ENCODE assay signal across 8 mouse cellular contexts in the genomic region with DNA sequence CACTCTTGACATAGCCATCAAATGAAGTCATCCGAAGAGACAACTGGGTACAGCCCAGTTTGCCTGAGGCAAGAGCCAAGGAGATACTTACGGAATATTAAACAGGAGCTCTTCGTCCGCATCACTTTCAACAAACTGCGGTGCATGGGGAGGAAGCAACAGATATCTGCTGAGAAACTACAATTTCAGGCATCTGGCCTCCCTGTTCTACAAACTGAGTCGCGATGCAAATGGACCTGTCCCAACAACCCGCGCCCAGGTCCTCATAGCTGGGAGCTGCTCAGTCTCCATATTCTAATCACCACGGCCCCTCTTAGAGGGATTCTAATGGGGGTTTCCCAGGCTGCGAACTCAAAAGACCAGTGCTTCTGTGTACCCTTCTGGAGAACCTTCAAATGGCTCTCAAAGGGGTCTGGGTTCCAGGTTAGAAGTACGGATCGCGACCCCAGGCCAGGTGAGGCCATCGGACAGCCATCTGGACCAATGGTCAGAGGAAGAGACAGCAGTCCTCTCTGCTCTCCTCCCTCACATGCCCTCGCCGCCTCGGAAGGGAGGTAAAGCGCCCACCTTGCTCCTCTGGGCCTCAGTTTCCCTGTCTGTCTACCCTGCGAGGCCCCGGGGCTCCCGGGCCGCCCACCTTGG. TPM values are rescaled to one million over a fixed set of nuclear protein-coding genes. Genes with fewer than 3 reads are reported as not detected.
DNase-seq lines count a peak whose midpoint lies in the region; ATAC-seq and TF ChIP-seq lines count a peak whose summit lies in the region.

No protein-coding gene starts in this region.

- H3K27me3 ChIP-seq in kidney, postnatal 0 days (ENCODE audit: insufficient read depth, low read length), result no peaks in the 10 kb centered on the region
- H3K27me3 ChIP-seq in hindbrain, embryonic 10.5 days (ENCODE audit: insufficient read depth, poor library complexity, severe bottlenecking), result no peaks in the 10 kb centered on the region

- peak overlapping the region; percentile 90 for H3K9ac ChIP-seq in kidney, postnatal 0 days (ENCODE audit: low read depth, low read length)

- WGBS in kidney, postnatal 0 days, result 6% methylated on average over 23 of the region's 23 CpGs
- WGBS in hindbrain, embryonic 10.5 days, result 10% methylated on average over 23 of the region's 23 CpGs

- ATAC-seq in kidney, postnatal 0 days (replicated peaks; ENCODE audit: low FRiP score, low read depth), result no peak
- ATAC-seq in megakaryocyte, adult 5-6 weeks (ENCODE audit: poor library complexity, severe bottlenecking), result peak; percentile 5; the same call in 1 of the 2 replicates

- peak overlapping the region; percentile 89 for H3K4me3 ChIP-seq in kidney, postnatal 0 days (replicated peaks; ENCODE audit: low read depth, low read length)
- H3K4me3 ChIP-seq in bone marrow macrophage, adult 2 months (ENCODE audit: insufficient read depth, low read length), result peak overlapping the region; percentile 85
- peak overlapping the region; percentile 95 for H3K4me3 ChIP-seq in hindbrain, embryonic 10.5 days

- peak overlapping the region; percentile 94 for H3K4me2 ChIP-seq in kidney, postnatal 0 days (ENCODE audit: low read length)

- H3K4me1 ChIP-seq in kidney, postnatal 0 days (replicated peaks; ENCODE audit: insufficient read depth, low read length), result peaks cover 11% of the 10 kb centered on the region; the same call in 1 of the 2 replicates
- H3K4me1 ChIP-seq in bone marrow macrophage, adult 2 months (ENCODE audit: control insufficient read depth, insufficient read depth, low read length), result peaks cover 27% of the 10 kb centered on the region
- H3K4me1 ChIP-seq in hindbrain, embryonic 10.5 days (replicated peaks), result peaks cover 30% of the 10 kb centered on the region

- TF ChIP-seq POLR2A in bone marrow macrophage, adult 2 months (IDR thresholded peaks at IDR 0.05; ENCODE audit: borderline replicate concordance, low read depth, low read length), result no peak

- H3K9me3 ChIP-seq in kidney, postnatal 0 days (replicated peaks; ENCODE audit: low read length), result no peaks in the 10 kb centered on the region
- H3K9me3 ChIP-seq in hindbrain, embryonic 10.5 days, result no peaks in the 10 kb centered on the region

- peak overlapping the region; percentile 78 for H3K27ac ChIP-seq in kidney, postnatal 0 days
- H3K27ac ChIP-seq in bone marrow macrophage, adult 2 months (ENCODE audit: insufficient read depth, low read depth, low read length), result no peak overlapping the region
- peak overlapping the region; percentile 95 for H3K27ac ChIP-seq in hindbrain, embryonic 10.5 days

- H3K36me3 ChIP-seq in kidney, postnatal 0 days (ENCODE audit: insufficient read depth, low read length), result 0 out of 2 replicates have a peak, but pooled peaks cover 10% of the 10 kb centered on the region
- peaks cover 43% of the 10 kb centered on the region for H3K36me3 ChIP-seq in hindbrain, embryonic 10.5 days

- TF ChIP-seq CTCF in kidney, postnatal 0 days (IDR thresholded peaks at IDR 0.05; ENCODE audit: low read depth), result no peak
- no peak for TF ChIP-seq CTCF in bone marrow macrophage, adult 2 months (IDR thresholded peaks at IDR 0.05; ENCODE audit: low read depth, low read length)

- DNase-seq in kidney, postnatal 0 days (ENCODE audit: low spot score), result peak; percentile 11
- DNase-seq in kidney, adult 9 months, result no peak
- DNase-seq in hindbrain, embryonic 10.5 days (ENCODE audit: low spot score), result no peak
- DNase-seq in frontal cortex, postnatal 14 days (ENCODE audit: low spot score in 2 of 2), result no peak
- no peak for DNase-seq in adrenal gland, postnatal 36 days
- DNase-seq in thymus, adult 18-20 months, result no peak

RNA-seq across cellular contexts. Expression of a gene that starts 0.6 kb away (rescaled TPM):
- 49.0 and 49.8 TPM in 2 replicates for polyA plus RNA-seq in kidney, postnatal 0 days (2015; fragmentation: Nextera tagmentation; extraction: Ambion mirVana)
- polyA plus RNA-seq in bone marrow macrophage, adult 2 months (2012; ENCODE audit: insufficient read depth, insufficient read length, missing spikeins), result 31.0 and 31.5 TPM in 2 replicates
- polyA plus RNA-seq in hindbrain, embryonic 10.5 days (2016; fragmentation: Nextera tagmentation; extraction: Ambion mirVana), result 60.7 and 61.2 TPM in 2 replicates
- total RNA-seq in megakaryocyte, adult 5-6 weeks (2015), result 14.9 and 18.5 TPM in 2 replicates
- 20.6 and 26.2 TPM in 2 replicates for total RNA-seq in megakaryocyte, adult 5-6 weeks (2017)
- 10 to 100 TPM; 28.9 to 34.2 TPM for total RNA-seq in adrenal gland, postnatal 36 days (2021)

RNA-seq across cellular contexts. Expression of a gene that starts 14.0 kb away (rescaled TPM):
- polyA plus RNA-seq in kidney, postnatal 0 days (2015; fragmentation: Nextera tagmentation; extraction: Ambion mirVana), result 117 and 123 TPM in 2 replicates
- 74.7 and 77.1 TPM in 2 replicates for polyA plus RNA-seq in bone marrow macrophage, adult 2 months (2012; ENCODE audit: insufficient read depth, insufficient read length, missing spikeins)
- 213 and 223 TPM in 2 replicates for polyA plus RNA-seq in hindbrain, embryonic 10.5 days (2016; fragmentation: Nextera tagmentation; extraction: Ambion mirVana)
- 49.7 and 51.4 TPM in 2 replicates for total RNA-seq in megakaryocyte, adult 5-6 weeks (2015)
- 21.4 and 25.3 TPM in 2 replicates for total RNA-seq in megakaryocyte, adult 5-6 weeks (2017)
- 10 to 100 TPM; 68.0 to 77.0 TPM for total RNA-seq in adrenal gland, postnatal 36 days (2021)

RNA-seq across cellular contexts. Expression of a gene that starts 22.9 kb away (rescaled TPM):
- 25.1 and 30.0 TPM in 2 replicates for polyA plus RNA-seq in kidney, postnatal 0 days (2015; fragmentation: Nextera tagmentation; extraction: Ambion mirVana)
- polyA plus RNA-seq in bone marrow macrophage, adult 2 months (2012; ENCODE audit: insufficient read depth, insufficient read length, missing spikeins), result 4.7 and 5.6 TPM in 2 replicates
- 48.5 and 49.7 TPM in 2 replicates for polyA plus RNA-seq in hindbrain, embryonic 10.5 days (2016; fragmentation: Nextera tagmentation; extraction: Ambion mirVana)
- 6.4 and 7.6 TPM in 2 replicates for total RNA-seq in megakaryocyte, adult 5-6 weeks (2015)
- 10.0 and 11.6 TPM in 2 replicates for total RNA-seq in megakaryocyte, adult 5-6 weeks (2017)
- total RNA-seq in adrenal gland, postnatal 36 days (2021), result 10 to 100 TPM; 13.5 to 24.0 TPM

RNA-seq across cellular contexts. Expression of a gene that starts 35.1 kb away (rescaled TPM):
- 29.1 and 30.9 TPM in 2 replicates for polyA plus RNA-seq in kidney, postnatal 0 days (2015; fragmentation: Nextera tagmentation; extraction: Ambion mirVana)
- polyA plus RNA-seq in bone marrow macrophage, adult 2 months (2012; ENCODE audit: insufficient read depth, insufficient read length, missing spikeins), result 66.0 and 69.3 TPM in 2 replicates
- polyA plus RNA-seq in hindbrain, embryonic 10.5 days (2016; fragmentation: Nextera tagmentation; extraction: Ambion mirVana), result 31.0 and 33.0 TPM in 2 replicates
- total RNA-seq in megakaryocyte, adult 5-6 weeks (2015), result 61.0 and 62.7 TPM in 2 replicates
- total RNA-seq in megakaryocyte, adult 5-6 weeks (2017), result 63.0 and 68.6 TPM in 2 replicates
- 10 to 100 TPM; 42.1 to 44.6 TPM for total RNA-seq in adrenal gland, postnatal 36 days (2021)

RNA-seq across cellular contexts. Expression of a gene that starts 40.2 kb away (rescaled TPM):
- 107 and 110 TPM in 2 replicates for polyA plus RNA-seq in kidney, postnatal 0 days (2015; fragmentation: Nextera tagmentation; extraction: Ambion mirVana)
- polyA plus RNA-seq in bone marrow macrophage, adult 2 months (2012; ENCODE audit: insufficient read depth, insufficient read length, missing spikeins), result 99.8 and 101 TPM in 2 replicates
- polyA plus RNA-seq in hindbrain, embryonic 10.5 days (2016; fragmentation: Nextera tagmentation; extraction: Ambion mirVana), result 60.3 and 61.4 TPM in 2 replicates
- total RNA-seq in megakaryocyte, adult 5-6 weeks (2015), result 60.7 and 76.8 TPM in 2 replicates
- 54.9 and 60.4 TPM in 2 replicates for total RNA-seq in megakaryocyte, adult 5-6 weeks (2017)
- 10 to 100 TPM; 56.1 to 62.6 TPM for total RNA-seq in adrenal gland, postnatal 36 days (2021)
